Mouse (Mus musculus) midbrain, embryonic 13.5 days (tissue): ENCODE measurements around the gene Foxn1. TPM values are rescaled to one million over a fixed set of nuclear protein-coding genes. Genes with fewer than 3 reads are reported as not detected.

Experiments
- ATAC-seq: fragments of 200-750 bp; cut with Nextera tagmentation; 2 replicates; pipeline ENCODE4 v1.8.0; 2017; ENCODE audit warnings: mild to moderate bottlenecking, moderate TSS enrichment, moderate library complexity
- H3K27ac ChIP-seq: fragments of 300-500 bp; sonication (generic); 2 replicates; pipeline ENCODE4 v1.5.1; 2015; ENCODE audit warnings: inconsistent platforms, mild to moderate bottlenecking, moderate library complexity
- H3K27me3 ChIP-seq: fragments of 300-500 bp; sonication (generic); 2 replicates; pipeline ENCODE4 v1.6.1; 2015; ENCODE audit warnings: mild to moderate bottlenecking, inconsistent platforms
- H3K36me3 ChIP-seq: fragments of 300-500 bp; sonication (generic); 2 replicates; pipeline ENCODE4 v1.6.1; 2015; ENCODE audit warnings: mild to moderate bottlenecking, inconsistent platforms
- H3K4me1 ChIP-seq: fragments of 300-500 bp; sonication (generic); replicated peaks from 2 replicates; pipeline ENCODE4 v1.6.1; 2015; ENCODE audit warnings: inconsistent platforms
- H3K4me2 ChIP-seq: fragments of 300-500 bp; sonication (generic); replicated peaks from 2 replicates; pipeline ENCODE4 v1.6.1; 2015; ENCODE audit warnings: moderate library complexity, mild to moderate bottlenecking, inconsistent platforms
- H3K4me3 ChIP-seq: fragments of 300-500 bp; sonication (generic); replicated peaks from 2 replicates; pipeline ENCODE4 v1.5.1; 2015; ENCODE audit warnings: mild to moderate bottlenecking, inconsistent platforms
- H3K9ac ChIP-seq: fragments of 300-500 bp; sonication (generic); replicated peaks from 2 replicates; pipeline ENCODE4 v1.6.1; 2015; ENCODE audit warnings: mild to moderate bottlenecking, inconsistent platforms
- H3K9me3 ChIP-seq: fragments of 300-500 bp; sonication (generic); 2 replicates; pipeline ENCODE4 v1.6.1; 2016; ENCODE audit warnings: mild to moderate bottlenecking, inconsistent platforms
- WGBS: fragments of 180-500 bp; shearing (Covaris S2); methylation state at CpG from one replicate; pipeline ENCODE4 v1.1.7; 2015; 5-methylcytosine and 5-hydroxymethylcytosine counted together
- polyA plus RNA-seq: library from polyadenylated mRNA; unstranded; fragments of >200 nt; fragmentation: Nextera tagmentation; extraction: Ambion mirVana; gene quantifications from 2 replicates; pipeline ENCODE4 v1.2.1, GENCODE M21; 2015

The Foxn1 gene
- polyA plus RNA-seq = not detected in 2 replicates

- no peaks in the 10 kb centered on the region for H3K9me3 ChIP-seq
- no peak within 1 kb of the TSS for H3K9ac ChIP-seq
- no peak within 1 kb of the TSS for H3K4me3 ChIP-seq
- no peak within 1 kb of the TSS for H3K27ac ChIP-seq
- no peak within 1 kb of the TSS for H3K4me2 ChIP-seq
- no peaks in the 10 kb centered on the region for H3K27me3 ChIP-seq
- H3K4me1 ChIP-seq = no peaks in the 10 kb centered on the region
- no peak for ATAC-seq
- H3K36me3 ChIP-seq = no peaks in the 10 kb centered on the region
- WGBS = 83% methylated on average over 14 of the region's 14 CpGs
Observed at GRCm38 (mm10) chr11:78386508-78387043, at the start of gene Foxn1. Gene Foxn1 (minus strand): TSS chr11:78386558.

GRCm38 (mm10) chr11:78435776-78436349, 49.5 kb upstream of the Foxn1 start:
- no peak overlapping the region for H3K9ac ChIP-seq
- 6% methylated on average over 19 of the region's 19 CpGs for WGBS
- no peaks in the 10 kb centered on the region for H3K27me3 ChIP-seq
- ATAC-seq = no peak
- H3K4me2 ChIP-seq = no peak overlapping the region
- H3K36me3 ChIP-seq = no peaks in the 10 kb centered on the region
- H3K27ac ChIP-seq = no peak overlapping the region
- no peaks in the 10 kb centered on the region for H3K4me1 ChIP-seq
- H3K9me3 ChIP-seq = no peaks in the 10 kb centered on the region
- no peak overlapping the region for H3K4me3 ChIP-seq

- Histone ChIP-seq H3K4me2 (no peak overlapping the region), H3K9ac (no peak overlapping the region), H3K27ac (no peak overlapping the region), H3K9me3 (no peaks in the 10 kb centered on the region), H3K36me3 (no peaks in the 10 kb centered on the region), H3K4me1 (no peaks in the 10 kb centered on the region), H3K27me3 (no peaks in the 10 kb centered on the region), H3K4me3 (no peak overlapping the region)
- ATAC-seq = no peak
- 86% methylated on average over 4 of the region's 4 CpGs for WGBS
Observed at GRCm38 (mm10) chr11:78434052-78434451, 47.7 kb upstream of the Foxn1 start.

GRCm38 (mm10) chr11:78431176-78431575, 44.8 kb upstream of the Foxn1 start:
- no peak overlapping the region for H3K9ac ChIP-seq
- H3K4me1 ChIP-seq = no peaks in the 10 kb centered on the region
- H3K27me3 ChIP-seq = no peaks in the 10 kb centered on the region
- ATAC-seq = no peak
- 89% methylated on average over 10 of the region's 10 CpGs for WGBS
- no peaks in the 10 kb centered on the region for H3K36me3 ChIP-seq
- H3K4me3 ChIP-seq = no peak overlapping the region
- no peak overlapping the region for H3K4me2 ChIP-seq
- H3K27ac ChIP-seq = no peak overlapping the region
- no peaks in the 10 kb centered on the region for H3K9me3 ChIP-seq

DNA sequence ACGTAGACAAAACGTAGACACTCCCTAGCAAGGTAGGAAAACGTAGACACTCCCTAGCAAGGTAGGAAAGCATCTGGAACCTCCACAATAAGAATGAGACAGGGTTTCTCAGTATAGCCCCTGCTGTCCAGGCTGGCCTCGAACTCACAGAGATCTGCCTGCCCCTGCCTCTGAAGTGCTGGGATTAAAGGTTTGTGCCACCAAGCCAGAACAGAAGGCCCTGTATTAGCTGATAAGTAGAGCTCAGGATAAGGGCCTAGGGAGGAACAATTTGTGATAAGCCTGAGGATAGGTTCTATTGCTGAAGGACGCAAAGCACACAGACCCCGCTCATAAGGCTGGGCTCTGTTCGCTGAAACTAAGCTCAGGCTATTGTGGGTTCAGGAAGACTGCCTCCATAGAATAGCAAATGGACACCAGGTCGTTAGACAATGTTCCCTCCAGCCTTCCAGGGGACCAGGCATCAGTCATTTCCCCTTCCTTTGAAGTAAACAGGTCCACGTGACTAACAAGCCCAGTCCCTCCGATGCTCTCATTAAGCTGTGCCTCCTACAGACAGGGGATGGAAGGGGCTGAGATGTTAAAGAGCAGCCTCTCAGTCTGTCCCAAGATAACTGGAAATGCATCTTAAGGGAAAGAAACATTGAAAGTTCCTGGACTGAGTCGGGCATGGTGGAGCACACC, 44.0 kb upstream of the Foxn1 start:
- Histone ChIP-seq H3K4me3 (no peak overlapping the region), H3K4me1 (no peaks in the 10 kb centered on the region), H3K9me3 (no peaks in the 10 kb centered on the region), H3K9ac (no peak overlapping the region), H3K36me3 (no peaks in the 10 kb centered on the region), H3K27me3 (no peaks in the 10 kb centered on the region), H3K4me2 (no peak overlapping the region), H3K27ac (no peak overlapping the region)
- whole genome bisulfite sequencing = 52% methylated on average over 11 of the region's 11 CpGs
- ATAC-seq = no peak

DNA sequence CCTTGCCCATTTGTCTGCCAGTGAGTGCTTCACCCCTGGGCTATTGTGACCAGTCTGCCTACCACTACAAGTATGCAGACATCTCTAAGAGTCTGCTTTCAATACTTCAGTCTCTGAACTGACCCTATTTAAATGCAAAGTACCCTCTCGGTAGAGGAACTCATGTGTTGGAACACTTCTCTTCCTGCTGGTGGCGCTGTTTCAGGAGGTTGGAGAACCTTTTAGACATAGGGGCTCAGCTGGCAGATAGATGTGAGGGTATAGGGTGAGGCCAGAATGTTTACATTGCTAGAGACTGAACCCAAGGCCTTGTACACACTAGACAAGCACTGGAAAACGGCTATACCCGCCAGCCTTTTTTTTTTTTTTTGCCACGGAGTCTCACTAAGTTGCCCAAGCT, 42.0 kb upstream of the Foxn1 start:
- no peaks in the 10 kb centered on the region for H3K9me3 ChIP-seq
- H3K4me2 ChIP-seq = no peak overlapping the region
- no peak for ATAC-seq
- no peak overlapping the region for H3K4me3 ChIP-seq
- no peaks in the 10 kb centered on the region for H3K36me3 ChIP-seq
- no peaks in the 10 kb centered on the region for H3K27me3 ChIP-seq
- WGBS = 70% methylated on average over 5 of the region's 5 CpGs
- H3K9ac ChIP-seq = no peak overlapping the region
- no peak overlapping the region for H3K27ac ChIP-seq
- no peaks in the 10 kb centered on the region for H3K4me1 ChIP-seq

GRCm38 (mm10) chr11:78427655-78428054, 41.3 kb upstream of the Foxn1 start:
- ATAC-seq = no peak
- no peaks in the 10 kb centered on the region for H3K9me3 ChIP-seq
- H3K27ac ChIP-seq = no peak overlapping the region
- no peaks in the 10 kb centered on the region for H3K36me3 ChIP-seq
- H3K4me3 ChIP-seq = no peak overlapping the region
- no peaks in the 10 kb centered on the region for H3K27me3 ChIP-seq
- no peak overlapping the region for H3K4me2 ChIP-seq
- H3K4me1 ChIP-seq = no peaks in the 10 kb centered on the region
- H3K9ac ChIP-seq = no peak overlapping the region
- WGBS = 96% methylated on average over 6 of the region's 6 CpGs

GRCm38 (mm10) chr11:78425572-78425971, 39.2 kb upstream of the Foxn1 start:
- 83% methylated on average over 1 of the region's 1 CpGs for WGBS
- no peaks in the 10 kb centered on the region for H3K9me3 ChIP-seq
- H3K4me2 ChIP-seq = no peak overlapping the region
- H3K4me1 ChIP-seq = no peaks in the 10 kb centered on the region
- no peak overlapping the region for H3K27ac ChIP-seq
- H3K9ac ChIP-seq = no peak overlapping the region
- no peak for ATAC-seq
- no peaks in the 10 kb centered on the region for H3K27me3 ChIP-seq
- no peak overlapping the region for H3K4me3 ChIP-seq
- H3K36me3 ChIP-seq = no peaks in the 10 kb centered on the region

- Histone ChIP-seq H3K27ac (no peak overlapping the region), H3K4me2 (no peak overlapping the region), H3K4me3 (no peak overlapping the region), H3K9me3 (no peaks in the 10 kb centered on the region), H3K4me1 (no peaks in the 10 kb centered on the region), H3K27me3 (no peaks in the 10 kb centered on the region), H3K9ac (no peak overlapping the region), H3K36me3 (no peaks in the 10 kb centered on the region)
- 76% methylated on average over 2 of the region's 2 CpGs for WGBS
- no peak for ATAC-seq
Observed at GRCm38 (mm10) chr11:78424352-78424751, 38.0 kb upstream of the Foxn1 start.

GRCm38 (mm10) chr11:78422055-78422819, 35.9 kb upstream of the Foxn1 start, which contains the start of gene Slc13a2:
Gene Slc13a2 (minus strand): TSS chr11:78422217.
- WGBS = 33% methylated on average over 13 of the region's 13 CpGs
- Histone ChIP-seq H3K27me3 (no peaks in the 10 kb centered on the region), H3K4me3 (no peak within 1 kb of the TSS), H3K4me1 (no peaks in the 10 kb centered on the region), H3K4me2 (no peak within 1 kb of the TSS), H3K9me3 (no peaks in the 10 kb centered on the region), H3K9ac (no peak within 1 kb of the TSS), H3K36me3 (no peaks in the 10 kb centered on the region), H3K27ac (no peak within 1 kb of the TSS)
- ATAC-seq = no peak

GRCm38 (mm10) chr11:78421201-78422009, 35.0 kb upstream of the Foxn1 start:
- no peak overlapping the region for H3K9ac ChIP-seq
- 73% methylated on average over 13 of the region's 13 CpGs for WGBS
- no peak overlapping the region for H3K4me2 ChIP-seq
- H3K9me3 ChIP-seq = no peaks in the 10 kb centered on the region
- H3K4me3 ChIP-seq = no peak overlapping the region
- no peak overlapping the region for H3K27ac ChIP-seq
- H3K36me3 ChIP-seq = no peaks in the 10 kb centered on the region
- ATAC-seq = no peak
- peaks cover under 1% of the 10 kb centered on the region; the same call in 1 of the 2 replicates for H3K27me3 ChIP-seq
- H3K4me1 ChIP-seq = no peaks in the 10 kb centered on the region
